Mouse (Mus musculus): ENCODE measurements around the gene Proser2. TPM values are rescaled to one million over a fixed set of nuclear protein-coding genes. Genes with fewer than 3 reads are reported as not detected.

Proser2 gene
- polyA plus RNA-seq, 1 experiment from 2014 or later = 24.0 TPM

DNA sequence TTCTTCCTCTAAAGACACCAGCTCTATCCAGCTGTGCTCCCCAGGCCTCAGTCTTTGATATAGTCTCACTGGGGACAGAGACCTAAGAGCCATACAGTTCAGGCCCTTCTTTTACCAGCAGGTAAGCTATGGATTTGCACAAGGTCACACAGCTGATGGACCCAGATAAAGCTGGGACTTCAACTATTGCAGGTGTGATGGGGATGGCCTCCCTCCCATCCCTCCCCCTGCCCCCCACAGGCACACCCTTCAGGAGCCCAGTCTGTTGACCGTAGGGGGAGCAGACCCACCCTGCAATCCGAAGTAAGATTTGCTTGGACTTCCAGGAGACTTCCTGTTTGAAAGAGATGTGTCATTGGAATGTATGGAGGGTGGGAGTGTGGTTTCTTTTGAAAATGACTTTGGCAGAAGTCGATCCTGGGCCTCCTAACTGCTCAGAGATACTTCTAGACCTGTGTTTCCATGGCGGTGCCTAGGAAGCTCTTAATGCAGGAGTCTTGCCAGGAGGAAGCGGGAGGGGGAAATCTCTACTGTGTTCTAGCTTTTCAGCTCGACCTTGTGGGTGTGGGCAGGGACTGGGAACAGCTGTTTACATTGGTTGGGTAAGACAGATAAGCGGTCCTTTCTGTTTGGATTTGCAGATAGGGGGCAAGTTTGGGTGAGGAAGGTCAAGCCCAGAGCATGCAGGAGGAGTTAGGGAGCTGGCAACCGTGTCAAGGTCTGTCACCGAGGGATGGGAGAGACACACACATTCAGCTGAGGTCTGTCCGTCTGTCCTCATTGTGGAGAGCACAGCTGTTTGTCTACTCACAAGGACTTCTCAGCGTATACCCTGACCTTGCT is 58.2 kb downstream of the Proser2 start:
- WGBS = 25% methylated on average over 11 of the region's 11 CpGs
- H3K4me2 ChIP-seq (ENCODE audit: low read depth, low read length) = no peak overlapping the region
- no peaks in the 10 kb centered on the region for H3K27me3 ChIP-seq (replicated peaks; ENCODE audit: control insufficient read depth, insufficient read depth, low read length)
- H3K36me3 ChIP-seq (ENCODE audit: control insufficient read depth, insufficient read depth, low read length) = no peaks in the 10 kb centered on the region
- H3K9me3 ChIP-seq (ENCODE audit: control insufficient read depth, low read length) = 0 out of 2 replicates have a peak, but pooled peaks cover 2% of the 10 kb centered on the region
- H3K9ac ChIP-seq (ENCODE audit: low read depth, low read length) = no peak overlapping the region
- no peak overlapping the region for H3K4me3 ChIP-seq (ENCODE audit: low read length)
- ATAC-seq = peak; percentile 88
- peaks cover 22% of the 10 kb centered on the region for H3K4me1 ChIP-seq (ENCODE audit: control insufficient read depth, insufficient read depth, low read length)
- peak overlapping the region; percentile 66 for H3K27ac ChIP-seq (ENCODE audit: low read length)

GRCm38 (mm10) chr2:6070925-6071324 is 59.1 kb downstream of the Proser2 start:
- Histone ChIP-seq H3K27me3 (replicated peaks; ENCODE audit: control insufficient read depth, insufficient read depth, low read length) (no peaks in the 10 kb centered on the region), H3K27ac (ENCODE audit: low read length) (peak overlapping the region; percentile 66), H3K4me2 (ENCODE audit: low read depth, low read length) (no peak overlapping the region), H3K4me1 (ENCODE audit: control insufficient read depth, insufficient read depth, low read length) (peaks cover 22% of the 10 kb centered on the region), H3K36me3 (ENCODE audit: control insufficient read depth, insufficient read depth, low read length) (no peaks in the 10 kb centered on the region), H3K9ac (ENCODE audit: low read depth, low read length) (no peak overlapping the region), H3K4me3 (ENCODE audit: low read length) (no peak overlapping the region), H3K9me3 (ENCODE audit: control insufficient read depth, low read length) (0 out of 2 replicates have a peak, but pooled peaks cover 3% of the 10 kb centered on the region)
- 37% methylated on average over 11 of the region's 11 CpGs for WGBS
- no peak for ATAC-seq

- Histone ChIP-seq H3K27me3 (replicated peaks; ENCODE audit: control insufficient read depth, insufficient read depth, low read length) (no peaks in the 10 kb centered on the region), H3K4me1 (ENCODE audit: control insufficient read depth, insufficient read depth, low read length) (peaks cover 9% of the 10 kb centered on the region; the same call in 1 of the 2 replicates), H3K9me3 (ENCODE audit: control insufficient read depth, low read length) (0 out of 2 replicates have a peak, but pooled peaks cover 3% of the 10 kb centered on the region), H3K9ac (ENCODE audit: low read depth, low read length) (no peak overlapping the region), H3K4me3 (ENCODE audit: low read length) (no peak overlapping the region), H3K27ac (ENCODE audit: low read length) (no peak overlapping the region), H3K36me3 (ENCODE audit: control insufficient read depth, insufficient read depth, low read length) (no peaks in the 10 kb centered on the region), H3K4me2 (ENCODE audit: low read depth, low read length) (no peak overlapping the region)
- no peak for ATAC-seq
- 94% methylated on average over 6 of the region's 6 CpGs for WGBS
Observed at GRCm38 (mm10) chr2:6067341-6067740, 62.7 kb downstream of the Proser2 start.

DNA sequence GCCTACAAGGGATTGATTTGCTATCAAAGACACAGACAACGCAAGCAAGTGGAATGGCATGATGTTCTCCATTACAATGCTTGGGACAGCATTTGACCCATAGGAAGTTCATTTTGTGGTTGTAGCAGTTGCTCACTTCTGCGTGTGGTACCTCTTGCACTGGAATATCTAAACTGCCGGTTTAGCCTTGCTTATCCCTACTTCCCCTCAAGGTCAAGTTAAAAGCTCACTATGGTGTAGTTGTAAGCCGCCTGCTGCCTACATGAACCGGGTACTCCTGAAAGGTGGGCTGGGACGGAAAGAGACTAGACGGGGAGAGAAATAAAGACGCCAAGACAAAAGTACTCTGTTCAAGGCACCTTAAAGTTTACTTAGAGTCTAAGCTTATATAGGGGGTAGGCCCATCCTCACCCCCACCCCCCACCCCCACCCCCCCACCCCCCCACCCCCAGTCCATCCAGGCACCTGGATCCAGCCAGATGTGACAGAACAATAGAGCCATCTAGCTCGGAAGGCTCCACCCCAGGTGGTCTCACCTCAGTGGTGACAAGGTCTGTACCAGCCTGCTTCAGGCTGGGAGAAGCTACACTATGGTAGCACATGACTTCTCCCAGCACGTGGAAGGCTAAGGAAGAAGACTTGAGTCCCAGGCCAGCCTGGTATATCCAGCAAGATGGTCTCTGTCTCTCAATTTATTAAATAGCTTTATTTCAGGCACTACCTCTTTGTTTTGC is 69.8 kb downstream of the Proser2 start:
- 74% methylated on average over 10 of the region's 10 CpGs for WGBS

DNA sequence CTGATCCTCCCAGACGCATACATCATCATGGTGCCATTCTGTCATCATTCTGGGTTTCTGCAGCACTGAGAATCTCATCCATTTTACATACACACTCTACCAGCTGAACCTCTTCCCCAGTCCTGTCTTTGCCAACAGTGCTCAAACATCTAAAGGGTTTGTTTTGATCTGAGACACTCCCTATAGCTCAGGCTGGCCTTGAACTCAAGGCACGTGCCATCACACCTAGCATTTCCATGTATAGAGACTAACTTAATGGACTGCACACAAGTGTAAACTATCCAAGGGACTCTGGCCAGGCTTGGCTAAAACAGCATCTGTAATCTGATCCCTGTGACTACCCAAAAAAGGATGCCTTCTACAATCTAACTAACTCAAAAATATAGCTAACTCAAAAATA is 70.7 kb downstream of the Proser2 start:
- Histone ChIP-seq H3K9ac (ENCODE audit: low read depth, low read length) (no peak overlapping the region), H3K27ac (ENCODE audit: low read length) (no peak overlapping the region), H3K4me2 (ENCODE audit: low read depth, low read length) (no peak overlapping the region), H3K4me3 (ENCODE audit: low read length) (no peak overlapping the region), H3K9me3 (ENCODE audit: control insufficient read depth, low read length) (no peaks in the 10 kb centered on the region), H3K36me3 (ENCODE audit: control insufficient read depth, insufficient read depth, low read length) (peaks cover 7% of the 10 kb centered on the region; the same call in 1 of the 2 replicates), H3K27me3 (replicated peaks; ENCODE audit: control insufficient read depth, insufficient read depth, low read length) (no peaks in the 10 kb centered on the region), H3K4me1 (ENCODE audit: control insufficient read depth, insufficient read depth, low read length) (no peaks in the 10 kb centered on the region)
- ATAC-seq = no peak
- WGBS = 62% methylated on average over 2 of the region's 2 CpGs

More for the DNA sequence above, 69.8 kb downstream of the Proser2 start:
- Histone ChIP-seq H3K9me3 (ENCODE audit: control insufficient read depth, low read length) (no peaks in the 10 kb centered on the region), H3K4me2 (ENCODE audit: low read depth, low read length) (no peak overlapping the region), H3K9ac (ENCODE audit: low read depth, low read length) (no peak overlapping the region), H3K27ac (ENCODE audit: low read length) (no peak overlapping the region), H3K4me3 (ENCODE audit: low read length) (no peak overlapping the region), H3K36me3 (ENCODE audit: control insufficient read depth, insufficient read depth, low read length) (peaks cover 5% of the 10 kb centered on the region; the same call in 1 of the 2 replicates), H3K27me3 (replicated peaks; ENCODE audit: control insufficient read depth, insufficient read depth, low read length) (no peaks in the 10 kb centered on the region), H3K4me1 (ENCODE audit: control insufficient read depth, insufficient read depth, low read length) (no peaks in the 10 kb centered on the region)
- no peak for ATAC-seq

DNA sequence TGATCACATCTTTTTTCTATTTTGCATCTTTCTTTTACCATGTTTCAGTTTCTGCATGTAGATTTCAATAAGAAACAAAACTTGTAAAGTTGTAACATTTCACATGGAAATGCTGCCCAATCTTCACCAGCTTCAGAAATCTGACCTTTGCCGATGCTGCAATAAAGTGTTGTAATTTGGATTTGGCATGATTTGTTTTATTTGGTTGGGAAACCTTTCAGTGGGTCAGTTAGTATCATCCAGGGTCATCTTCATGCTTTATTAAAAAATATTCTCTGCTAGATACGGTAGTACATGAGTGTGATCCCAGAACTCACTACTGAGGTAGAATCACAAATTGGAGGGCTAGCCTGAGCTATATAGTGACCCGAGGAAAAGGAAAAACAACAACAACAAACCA is 73.5 kb downstream of the Proser2 start:
- Histone ChIP-seq H3K9me3 (ENCODE audit: control insufficient read depth, low read length) (no peaks in the 10 kb centered on the region), H3K27me3 (replicated peaks; ENCODE audit: control insufficient read depth, insufficient read depth, low read length) (no peaks in the 10 kb centered on the region), H3K4me3 (ENCODE audit: low read length) (no peak overlapping the region), H3K27ac (ENCODE audit: low read length) (no peak overlapping the region), H3K4me1 (ENCODE audit: control insufficient read depth, insufficient read depth, low read length) (no peaks in the 10 kb centered on the region), H3K9ac (ENCODE audit: low read depth, low read length) (no peak overlapping the region), H3K4me2 (ENCODE audit: low read depth, low read length) (no peak overlapping the region), H3K36me3 (ENCODE audit: control insufficient read depth, insufficient read depth, low read length) (peaks cover 11% of the 10 kb centered on the region; the same call in 1 of the 2 replicates)
- ATAC-seq = no peak
- WGBS = 95% methylated on average over 3 of the region's 3 CpGs

GRCm38 (mm10) chr2:6055466-6055865 is 74.5 kb downstream of the Proser2 start:
- Histone ChIP-seq H3K36me3 (ENCODE audit: control insufficient read depth, insufficient read depth, low read length) (peaks cover 15% of the 10 kb centered on the region), H3K4me1 (ENCODE audit: control insufficient read depth, insufficient read depth, low read length) (no peaks in the 10 kb centered on the region), H3K9me3 (ENCODE audit: control insufficient read depth, low read length) (no peaks in the 10 kb centered on the region), H3K4me2 (ENCODE audit: low read depth, low read length) (no peak overlapping the region), H3K27me3 (replicated peaks; ENCODE audit: control insufficient read depth, insufficient read depth, low read length) (no peaks in the 10 kb centered on the region), H3K9ac (ENCODE audit: low read depth, low read length) (no peak overlapping the region), H3K27ac (ENCODE audit: low read length) (no peak overlapping the region), H3K4me3 (ENCODE audit: low read length) (no peak overlapping the region)
- no peak for ATAC-seq
- WGBS = 93% methylated on average over 11 of the region's 11 CpGs

DNA sequence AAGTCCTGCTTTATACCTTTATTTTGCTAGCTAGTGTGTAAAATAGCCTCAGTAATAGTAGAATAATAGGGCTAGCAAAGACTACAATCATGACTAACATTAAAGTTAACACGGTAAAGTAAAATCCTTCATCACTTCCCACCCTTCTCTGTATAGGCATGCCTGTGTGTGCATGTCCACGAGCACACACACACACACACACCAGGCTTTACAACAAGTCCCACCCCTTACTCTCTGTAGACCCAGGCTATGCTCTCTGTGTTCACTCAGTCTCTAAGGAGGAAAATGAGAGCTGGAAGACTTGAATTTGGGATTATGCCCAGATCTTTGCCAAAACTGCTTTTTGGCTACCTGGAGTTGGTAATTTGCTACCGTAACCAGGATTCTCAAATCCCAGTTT is 81.0 kb downstream of the Proser2 start:
- Histone ChIP-seq H3K36me3 (ENCODE audit: control insufficient read depth, insufficient read depth, low read length) (peaks cover 8% of the 10 kb centered on the region), H3K27ac (ENCODE audit: low read length) (no peak overlapping the region)
- ATAC-seq = no peak

GRCm38 (mm10) chr2:6048570-6048969 is 81.4 kb downstream of the Proser2 start:
- H3K36me3 ChIP-seq (ENCODE audit: control insufficient read depth, insufficient read depth, low read length) = peaks cover 8% of the 10 kb centered on the region
- WGBS = 63% methylated on average over 4 of the region's 4 CpGs
- H3K27ac ChIP-seq (ENCODE audit: low read length) = no peak overlapping the region
- no peak overlapping the region for H3K4me2 ChIP-seq (ENCODE audit: low read depth, low read length)
- no peaks in the 10 kb centered on the region for H3K9me3 ChIP-seq (ENCODE audit: control insufficient read depth, low read length)
- ATAC-seq = no peak
- no peak overlapping the region for H3K4me3 ChIP-seq (ENCODE audit: low read length)
- H3K9ac ChIP-seq (ENCODE audit: low read depth, low read length) = no peak overlapping the region
- H3K4me1 ChIP-seq (ENCODE audit: control insufficient read depth, insufficient read depth, low read length) = no peaks in the 10 kb centered on the region
- no peaks in the 10 kb centered on the region for H3K27me3 ChIP-seq (replicated peaks; ENCODE audit: control insufficient read depth, insufficient read depth, low read length)

More for the DNA sequence above, 81.0 kb downstream of the Proser2 start:
- H3K27me3 ChIP-seq (replicated peaks; ENCODE audit: control insufficient read depth, insufficient read depth, low read length) = no peaks in the 10 kb centered on the region
- no peak overlapping the region for H3K4me2 ChIP-seq (ENCODE audit: low read depth, low read length)
- WGBS = 90% methylated on average over 3 of the region's 3 CpGs
- H3K4me1 ChIP-seq (ENCODE audit: control insufficient read depth, insufficient read depth, low read length) = no peaks in the 10 kb centered on the region
- no peaks in the 10 kb centered on the region for H3K9me3 ChIP-seq (ENCODE audit: control insufficient read depth, low read length)
- H3K4me3 ChIP-seq (ENCODE audit: low read length) = no peak overlapping the region
- no peak overlapping the region for H3K9ac ChIP-seq (ENCODE audit: low read depth, low read length)

Data from intestine, embryonic 16.5 days (tissue).